In genomic region chr5:46787079-46787478, GRCm38 (mm10) we compare ENCODE assay signal across 15 mouse cellular contexts.
"Had no signal": no experiment of that assay in that cellular context is flagged by ENCODE, and none has a peak within 500 bp of the region (broad histone marks: within the 10 kb centered on the region; RNA-seq: fewer than 3 reads in every experiment).

No protein-coding gene starts in this region.

- ATAC-seq: midbrain, embryonic 16.5 days had no signal

- DNase-seq: kidney, adult 2 months; kidney, postnatal 36 days; lung, embryonic 14.5 days; lung, postnatal 10 days; lung, postnatal 4 days; right cerebral cortex, adult 18-20 months; right cerebral cortex, postnatal 25 days; thymus, postnatal 4 days had no signal

- H3K9me3 ChIP-seq: kidney, embryonic 15.5 days; limb, embryonic 10.5 days; liver, embryonic 15.5 days; midbrain, embryonic 10.5 days had no signal

- H3K9ac ChIP-seq: kidney, embryonic 15.5 days; liver, embryonic 15.5 days; lung, embryonic 14.5 days had no signal

- H3K27ac ChIP-seq: kidney, embryonic 15.5 days; layer of hippocampus, adult 2 months; limb, embryonic 10.5 days; liver, embryonic 15.5 days; midbrain, embryonic 10.5 days had no signal

- H3K4me3 ChIP-seq: kidney, embryonic 15.5 days; layer of hippocampus, adult 2 months; limb, embryonic 10.5 days; liver, embryonic 15.5 days; midbrain, embryonic 10.5 days had no signal

- H3K36me3 ChIP-seq: kidney, embryonic 15.5 days; limb, embryonic 10.5 days; liver, embryonic 15.5 days; midbrain, embryonic 10.5 days had no signal

- H3K27me3 ChIP-seq: kidney, embryonic 15.5 days; liver, embryonic 15.5 days had no signal

- H3K4me1 ChIP-seq: kidney, embryonic 15.5 days; liver, embryonic 15.5 days had no signal

- H3K4me2 ChIP-seq: kidney, embryonic 15.5 days; liver, embryonic 11.5 days; liver, embryonic 15.5 days; lung, embryonic 14.5 days had no signal
